Mouse (Mus musculus): ENCODE data around the gene Mettl8. TPM values are rescaled to one million over a fixed set of nuclear protein-coding genes. Genes with fewer than 3 reads are reported as not detected.

Mettl8 gene
- polyA plus RNA-seq, 1 experiment: 7.8 TPM

DNA sequence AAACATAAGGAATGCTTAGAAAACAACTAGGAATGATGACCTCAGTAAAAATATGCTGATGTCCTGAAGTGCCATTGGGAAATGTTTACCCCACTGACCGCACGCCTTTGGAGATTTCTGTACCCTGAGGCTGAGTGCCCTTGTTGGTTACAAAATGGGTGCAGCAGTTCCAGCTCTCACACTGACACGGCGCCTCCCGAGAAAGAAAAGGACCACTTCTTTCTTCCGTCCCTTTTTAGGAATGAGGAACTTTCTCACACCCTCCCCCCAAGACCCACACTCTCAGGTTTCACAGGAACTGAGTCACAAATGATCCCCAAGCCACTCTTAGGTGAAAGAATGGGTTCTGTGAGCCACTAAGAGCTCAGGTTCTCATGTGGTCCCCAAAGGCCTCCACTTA is 17.9 kb downstream of the Mettl8 start:
- Histone ChIP-seq H3ac (ENCODE audit: control insufficient read depth, insufficient read length) (no peak overlapping the region), H3K27me3 (ENCODE audit: control insufficient read depth, insufficient read depth, insufficient read length) (no peaks in the 10 kb centered on the region), H3K79me2 (ENCODE audit: control insufficient read depth, insufficient read depth) (no peaks in the 10 kb centered on the region), H3K4me2 (ENCODE audit: low read depth) (no peak overlapping the region), H3K36me3 (ENCODE audit: control insufficient read depth, insufficient read depth) (no peaks in the 10 kb centered on the region), H3K4me3 (no peak overlapping the region)
- no peak for TF ChIP-seq REST (IDR thresholded peaks at IDR 0.05; ENCODE audit: insufficient read depth, insufficient read length)
- no peak for TF ChIP-seq E2F4 (IDR thresholded peaks at IDR 0.05; ENCODE audit: insufficient read depth)
- no peak for TF ChIP-seq MYOG (IDR thresholded peaks at IDR 0.05; ENCODE audit: control insufficient read depth in 1 of 3, insufficient read depth in 1 of 3, insufficient read length in 2 of 3, low read depth in 2 of 3)
- TF ChIP-seq MAX (IDR thresholded peaks at IDR 0.05; ENCODE audit: low read depth): no peak
- no peak for TF ChIP-seq CEBPB (IDR thresholded peaks at IDR 0.05; ENCODE audit: insufficient read depth, poor library complexity, severe bottlenecking)
- no peak for TF ChIP-seq TCF3 (IDR thresholded peaks at IDR 0.05; ENCODE audit: insufficient read length, low read depth)
- no peak for TF ChIP-seq USF1 (IDR thresholded peaks at IDR 0.05; ENCODE audit: low read depth)

DNA sequence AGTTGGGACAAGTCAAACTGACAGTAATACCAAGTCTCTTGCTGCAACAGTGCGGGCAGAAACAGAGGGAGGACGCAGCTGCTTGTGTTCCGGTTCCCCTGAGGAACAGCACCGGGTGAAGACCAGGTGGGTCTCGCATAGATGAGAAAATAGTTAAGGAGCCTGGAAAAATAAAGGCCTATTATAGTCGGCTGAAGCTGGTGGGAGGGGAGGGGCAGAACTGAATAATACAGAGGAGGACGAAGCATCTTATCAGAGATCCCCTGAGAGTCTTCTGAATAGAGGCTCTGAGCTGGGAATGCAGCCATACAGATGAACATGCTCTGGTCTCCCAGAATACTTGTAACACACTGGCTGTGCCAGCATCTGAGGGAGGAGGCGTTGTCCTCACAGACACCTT is 21.4 kb downstream of the Mettl8 start:
- H3ac ChIP-seq (ENCODE audit: control insufficient read depth, insufficient read length): no peak overlapping the region
- H3K27me3 ChIP-seq (ENCODE audit: control insufficient read depth, insufficient read depth, insufficient read length): no peaks in the 10 kb centered on the region
- no peak for TF ChIP-seq E2F4 (IDR thresholded peaks at IDR 0.05; ENCODE audit: insufficient read depth)
- no peak for TF ChIP-seq POLR2AphosphoS2 (IDR thresholded peaks at IDR 0.05; ENCODE audit: insufficient read length, low read depth)
- TF ChIP-seq MYOG (IDR thresholded peaks at IDR 0.05; ENCODE audit: control insufficient read depth in 1 of 3, insufficient read depth in 1 of 3, insufficient read length in 2 of 3, low read depth in 2 of 3): no peak
- TF ChIP-seq TCF12 (IDR thresholded peaks at IDR 0.05; ENCODE audit: insufficient read depth, poor library complexity, severe bottlenecking): no peak
- H3K4me3 ChIP-seq: no peak overlapping the region
- no peak overlapping the region for H3K4me2 ChIP-seq (ENCODE audit: low read depth)
- H3K36me3 ChIP-seq (ENCODE audit: control insufficient read depth, insufficient read depth): no peaks in the 10 kb centered on the region
- H3K79me2 ChIP-seq (ENCODE audit: control insufficient read depth, insufficient read depth): no peaks in the 10 kb centered on the region

- H3K4me3 ChIP-seq: no peak overlapping the region
- no peak overlapping the region for H3K4me2 ChIP-seq (ENCODE audit: low read depth)
- no peaks in the 10 kb centered on the region for H3K36me3 ChIP-seq (ENCODE audit: control insufficient read depth, insufficient read depth)
- H3K79me2 ChIP-seq (ENCODE audit: control insufficient read depth, insufficient read depth): no peaks in the 10 kb centered on the region
- H3K27me3 ChIP-seq (ENCODE audit: control insufficient read depth, insufficient read depth, insufficient read length): no peaks in the 10 kb centered on the region
- no peak for TF ChIP-seq REST (IDR thresholded peaks at IDR 0.05; ENCODE audit: insufficient read depth, insufficient read length)
- no peak for TF ChIP-seq SRF (IDR thresholded peaks at IDR 0.05; ENCODE audit: control insufficient read depth, insufficient read length, low read depth)
- no peak for TF ChIP-seq TCF3 (IDR thresholded peaks at IDR 0.05; ENCODE audit: insufficient read length, low read depth)
- no peak for TF ChIP-seq USF1 (IDR thresholded peaks at IDR 0.05; ENCODE audit: low read depth)
- no peak for TF ChIP-seq CEBPB (IDR thresholded peaks at IDR 0.05; ENCODE audit: insufficient read depth, poor library complexity, severe bottlenecking)
- TF ChIP-seq E2F4 (IDR thresholded peaks at IDR 0.05; ENCODE audit: insufficient read depth): no peak
- TF ChIP-seq MAX (IDR thresholded peaks at IDR 0.05; ENCODE audit: low read depth): no peak
- no peak for TF ChIP-seq MYOD1 (IDR thresholded peaks at IDR 0.05; ENCODE audit: control insufficient read depth in 1 of 3, insufficient read length in 2 of 3, low read depth in 2 of 3)
- TF ChIP-seq POLR2A (IDR thresholded peaks at IDR 0.05; ENCODE audit: insufficient read length, low read depth): no peak
- no peak for TF ChIP-seq POLR2AphosphoS2 (IDR thresholded peaks at IDR 0.05; ENCODE audit: insufficient read length, low read depth)
- no peak for TF ChIP-seq MYOG (IDR thresholded peaks at IDR 0.05; ENCODE audit: control insufficient read depth in 1 of 3, insufficient read depth in 1 of 3, insufficient read length in 2 of 3, low read depth in 2 of 3)
- no peak for TF ChIP-seq TCF12 (IDR thresholded peaks at IDR 0.05; ENCODE audit: insufficient read depth, poor library complexity, severe bottlenecking)
- no peak overlapping the region for H3ac ChIP-seq (ENCODE audit: control insufficient read depth, insufficient read length)
Measured at GRCm38 (mm10) chr2:71033014-71033413, 22.4 kb downstream of the Mettl8 start.

DNA sequence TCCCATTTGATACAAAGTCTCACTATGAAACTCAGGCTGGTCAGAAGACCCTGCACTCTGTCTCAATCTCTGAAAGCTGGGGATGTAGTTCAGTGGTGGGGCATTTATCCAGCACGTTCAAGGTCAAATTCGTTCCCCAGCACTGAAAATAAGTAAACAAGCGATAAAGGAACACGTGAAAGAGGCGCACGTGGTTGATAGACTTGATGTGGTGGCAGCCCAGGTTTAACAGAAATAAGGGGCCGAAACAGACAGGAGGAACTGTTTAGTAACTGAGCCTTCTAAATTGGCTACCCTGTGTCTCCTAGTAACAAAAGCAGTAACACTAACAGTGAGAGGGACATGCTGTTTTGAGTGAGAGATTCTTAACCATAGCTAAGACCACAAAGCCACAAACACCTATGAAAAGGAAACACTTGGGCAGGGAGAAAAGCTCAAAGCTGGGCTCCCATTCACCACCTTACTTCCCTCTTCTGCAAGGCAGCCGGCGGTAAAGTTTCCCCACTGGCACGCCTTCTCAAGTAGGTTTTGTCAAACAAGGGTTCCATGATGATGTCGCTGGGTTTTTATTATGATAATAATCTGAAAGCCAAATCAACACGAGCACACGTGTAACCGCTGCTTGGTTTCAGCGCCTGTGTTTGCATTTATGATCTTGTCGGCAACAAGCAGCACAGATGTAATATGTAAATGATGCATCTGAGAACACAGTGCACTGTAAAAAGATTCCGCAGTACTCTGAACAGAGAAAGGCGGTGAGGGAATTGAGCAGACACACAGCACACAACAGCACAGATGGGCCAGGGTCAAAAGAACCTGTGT is 23.2 kb downstream of the Mettl8 start:
- no peaks in the 10 kb centered on the region for H3K79me2 ChIP-seq (ENCODE audit: control insufficient read depth, insufficient read depth)
- H3K4me3 ChIP-seq: no peak overlapping the region
- no peaks in the 10 kb centered on the region for H3K36me3 ChIP-seq (ENCODE audit: control insufficient read depth, insufficient read depth)
- no peak overlapping the region for H3ac ChIP-seq (ENCODE audit: control insufficient read depth, insufficient read length)
- H3K4me2 ChIP-seq (ENCODE audit: low read depth): no peak overlapping the region
- TF ChIP-seq CEBPB (IDR thresholded peaks at IDR 0.05; ENCODE audit: insufficient read depth, poor library complexity, severe bottlenecking): no peak
- no peak for TF ChIP-seq TCF3 (IDR thresholded peaks at IDR 0.05; ENCODE audit: insufficient read length, low read depth)
- TF ChIP-seq POLR2AphosphoS2 (IDR thresholded peaks at IDR 0.05; ENCODE audit: insufficient read length, low read depth): no peak
- TF ChIP-seq POLR2A (IDR thresholded peaks at IDR 0.05; ENCODE audit: insufficient read length, low read depth): no peak
- no peak for TF ChIP-seq REST (IDR thresholded peaks at IDR 0.05; ENCODE audit: insufficient read depth, insufficient read length)
- TF ChIP-seq SRF (IDR thresholded peaks at IDR 0.05; ENCODE audit: control insufficient read depth, insufficient read length, low read depth): no peak
- no peak for TF ChIP-seq MYOD1 (IDR thresholded peaks at IDR 0.05; ENCODE audit: control insufficient read depth in 1 of 3, insufficient read length in 2 of 3, low read depth in 2 of 3)
- TF ChIP-seq MYOG (IDR thresholded peaks at IDR 0.05; ENCODE audit: control insufficient read depth in 1 of 3, insufficient read depth in 1 of 3, insufficient read length in 2 of 3, low read depth in 2 of 3): no peak
- no peak for TF ChIP-seq MAX (IDR thresholded peaks at IDR 0.05; ENCODE audit: low read depth)
- no peak for TF ChIP-seq TCF12 (IDR thresholded peaks at IDR 0.05; ENCODE audit: insufficient read depth, poor library complexity, severe bottlenecking)
- no peak for TF ChIP-seq USF1 (IDR thresholded peaks at IDR 0.05; ENCODE audit: low read depth)
- TF ChIP-seq E2F4 (IDR thresholded peaks at IDR 0.05; ENCODE audit: insufficient read depth): no peak
- no peaks in the 10 kb centered on the region for H3K27me3 ChIP-seq (ENCODE audit: control insufficient read depth, insufficient read depth, insufficient read length)

DNA sequence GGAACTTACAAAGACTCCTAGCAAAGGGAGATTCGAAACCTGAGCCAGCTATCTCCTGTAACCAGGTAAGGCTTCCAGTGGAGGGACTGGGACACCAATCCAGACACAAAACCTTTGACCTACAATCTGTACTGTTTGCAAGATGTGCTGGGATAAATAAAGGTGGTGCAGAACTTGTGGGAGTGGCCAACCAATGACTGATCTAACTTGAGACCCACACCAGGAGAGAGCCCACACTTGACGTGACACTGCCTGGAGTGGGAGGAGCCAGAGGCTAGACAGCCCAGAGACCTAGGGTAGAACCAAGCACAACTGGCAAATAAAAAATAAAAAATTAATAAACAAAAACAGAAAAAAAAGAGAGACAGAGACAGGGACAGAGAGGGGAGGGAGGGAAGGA is 24.7 kb downstream of the Mettl8 start:
- Histone ChIP-seq H3K4me3 (no peak overlapping the region), H3K27me3 (ENCODE audit: control insufficient read depth, insufficient read depth, insufficient read length) (no peaks in the 10 kb centered on the region), H3ac (ENCODE audit: control insufficient read depth, insufficient read length) (no peak overlapping the region), H3K36me3 (ENCODE audit: control insufficient read depth, insufficient read depth) (no peaks in the 10 kb centered on the region), H3K79me2 (ENCODE audit: control insufficient read depth, insufficient read depth) (no peaks in the 10 kb centered on the region), H3K4me2 (ENCODE audit: low read depth) (no peak overlapping the region)
- TF ChIP-seq MYOG (IDR thresholded peaks at IDR 0.05; ENCODE audit: control insufficient read depth in 1 of 3, insufficient read depth in 1 of 3, insufficient read length in 2 of 3, low read depth in 2 of 3): no peak
- no peak for TF ChIP-seq SRF (IDR thresholded peaks at IDR 0.05; ENCODE audit: control insufficient read depth, insufficient read length, low read depth)
- TF ChIP-seq MAX (IDR thresholded peaks at IDR 0.05; ENCODE audit: low read depth): no peak
- no peak for TF ChIP-seq MYOD1 (IDR thresholded peaks at IDR 0.05; ENCODE audit: control insufficient read depth in 1 of 3, insufficient read length in 2 of 3, low read depth in 2 of 3)
- TF ChIP-seq TCF3 (IDR thresholded peaks at IDR 0.05; ENCODE audit: insufficient read length, low read depth): no peak
- no peak for TF ChIP-seq REST (IDR thresholded peaks at IDR 0.05; ENCODE audit: insufficient read depth, insufficient read length)
- TF ChIP-seq E2F4 (IDR thresholded peaks at IDR 0.05; ENCODE audit: insufficient read depth): no peak
- no peak for TF ChIP-seq CEBPB (IDR thresholded peaks at IDR 0.05; ENCODE audit: insufficient read depth, poor library complexity, severe bottlenecking)

All from myocyte (in vitro differentiated cells).